Mouse (Mus musculus): ENCODE results near the gene Camk1.

Gene Camk1

DNA sequence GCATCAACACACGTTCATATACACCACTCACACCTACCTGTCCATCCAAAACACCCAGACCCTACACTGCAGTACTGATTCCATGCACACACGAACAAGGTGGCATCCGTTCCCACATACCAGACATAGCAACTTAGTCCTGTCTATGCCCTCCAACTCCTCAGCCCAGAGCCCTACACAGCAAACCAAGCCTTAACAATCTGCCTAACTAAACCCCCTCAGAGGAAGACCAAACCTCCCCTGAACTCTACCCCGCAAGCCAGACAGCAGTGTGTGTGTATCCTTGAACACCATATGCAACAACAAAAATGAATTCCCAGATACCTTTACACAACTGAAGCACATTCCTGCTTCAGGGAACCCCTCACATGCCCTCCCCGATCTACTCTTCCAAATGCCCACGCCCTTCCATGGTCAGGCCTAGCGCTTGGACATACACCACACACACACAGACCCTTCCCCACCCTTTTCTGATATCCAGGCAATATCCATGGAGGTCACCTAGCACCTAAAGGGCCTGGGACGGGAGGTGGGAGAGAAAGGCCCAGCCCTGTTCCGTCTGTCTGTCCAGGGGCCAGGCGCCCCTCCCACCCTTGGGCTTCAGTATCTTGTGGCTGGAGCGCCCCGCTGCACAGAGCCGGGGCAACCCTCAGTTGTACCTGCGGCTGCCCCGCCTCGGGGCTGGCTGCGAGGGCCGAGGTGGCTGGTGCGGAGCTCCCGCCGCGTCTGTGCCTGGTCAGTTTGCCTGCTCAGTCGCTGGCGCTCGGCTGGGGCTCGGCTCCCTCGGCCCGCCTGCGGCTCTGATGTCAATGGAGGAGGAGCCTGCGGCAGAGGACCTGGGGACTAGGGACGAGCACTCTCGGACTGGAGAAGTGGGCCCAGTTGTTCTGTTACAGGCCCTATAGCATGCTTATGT is at the start of gene Camk1:
Camk1 (minus strand) TSS at position 808 of the 916 bp plus-strand sequence.
- DNase-seq = peak; percentile 83

GRCm38 (mm10) chr6:113392387-113393071 is 48.7 kb upstream of the Camk1 start:
- peak; percentile 52 for DNase-seq

DNA sequence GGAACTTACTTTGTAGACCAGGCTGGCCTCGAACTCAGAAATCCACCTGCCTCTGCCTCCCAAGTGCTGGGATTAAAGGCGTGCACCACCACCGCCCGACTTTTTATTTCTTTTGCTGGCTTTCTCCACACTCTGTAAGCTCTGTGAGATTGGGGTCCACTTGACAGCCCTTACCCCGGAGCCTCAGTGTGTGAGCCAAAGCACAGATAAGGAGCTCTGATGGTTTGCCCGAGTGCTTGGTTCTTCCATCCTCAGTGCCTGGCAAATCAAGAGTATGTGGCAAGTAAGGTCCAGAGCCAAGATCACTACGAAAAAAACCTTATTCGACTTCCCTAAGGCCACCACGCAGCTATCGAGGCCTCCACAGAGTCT is 48.2 kb upstream of the Camk1 start:
- DNase-seq = no peak

DNA sequence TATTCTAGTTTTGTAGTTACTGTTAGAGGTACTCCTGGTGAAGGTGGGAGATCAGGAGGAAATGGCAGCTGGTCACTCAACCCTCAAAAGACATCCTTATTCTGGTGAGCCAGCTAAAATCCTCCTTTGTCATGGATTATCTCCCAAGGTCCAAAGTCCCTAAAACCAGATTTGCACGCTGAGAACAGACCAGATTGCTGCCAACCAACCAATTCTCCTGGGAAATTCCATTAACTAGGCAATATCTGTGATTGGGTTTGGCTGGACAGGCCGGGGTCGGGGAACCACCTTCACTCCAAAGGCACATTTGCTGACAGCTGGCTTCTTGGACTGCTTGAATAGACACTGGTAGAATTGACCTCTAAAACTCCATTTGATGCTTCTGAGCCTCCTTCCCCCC is 46.9 kb upstream of the Camk1 start:
- no peak for DNase-seq

GRCm38 (mm10) chr6:113388960-113389359 is 45.2 kb upstream of the Camk1 start, which contains the start of gene Ttll3:
Gene Ttll3, plus strand, starts transcription at chr6:113389260.
- no peak for DNase-seq

DNA sequence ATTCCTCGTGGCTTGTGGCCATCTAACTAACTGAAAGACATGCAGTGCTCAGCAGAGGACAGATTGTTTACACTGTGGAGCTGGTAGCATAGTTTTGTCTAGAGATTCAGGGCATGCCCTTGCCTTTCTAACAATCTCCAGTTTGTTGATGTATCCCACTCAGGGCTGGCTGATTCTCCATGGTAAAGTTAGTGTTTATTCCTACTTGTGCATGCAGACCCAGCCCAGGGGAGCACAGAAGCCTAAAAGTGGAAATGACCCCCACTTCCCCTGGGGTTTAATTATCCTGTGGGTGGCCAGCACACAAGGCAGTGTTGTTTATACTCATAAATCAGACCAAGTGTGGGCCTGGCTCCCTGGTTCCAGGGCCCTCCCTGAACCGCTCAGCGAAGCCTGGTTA is 42.2 kb upstream of the Camk1 start:
- peak; percentile 30 for DNase-seq

- no peak for DNase-seq
Measured at GRCm38 (mm10) chr6:113385160-113385714, 41.5 kb upstream of the Camk1 start.

DNA sequence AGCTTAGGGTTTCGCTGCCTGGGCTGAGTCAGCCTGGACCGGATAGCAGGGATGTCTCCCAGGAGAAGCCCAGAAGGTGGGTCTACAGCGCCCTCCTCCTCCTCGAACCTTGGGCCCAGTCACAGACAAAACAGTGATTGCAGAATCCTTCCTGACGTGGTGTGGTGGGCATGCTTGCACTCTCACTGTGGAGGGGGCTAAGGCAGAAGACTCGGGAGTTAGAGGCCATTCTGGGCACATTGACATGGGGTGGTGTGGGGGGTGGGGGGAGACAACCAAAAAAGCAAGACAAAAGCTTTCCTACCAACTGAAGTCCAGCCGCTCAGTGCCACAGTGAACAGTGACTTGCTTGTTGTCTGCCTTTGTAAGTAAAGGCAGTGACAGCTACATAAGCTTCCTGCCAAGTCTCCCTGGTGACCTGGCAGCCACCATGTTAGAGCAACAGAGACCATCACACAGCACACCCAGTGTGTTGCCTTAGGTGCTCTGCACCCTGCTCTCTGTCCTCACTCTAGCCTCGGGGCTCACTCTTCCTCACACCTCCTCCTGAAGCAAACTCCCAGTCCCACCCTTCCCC is 40.7 kb upstream of the Camk1 start:
- peak; percentile 39 for DNase-seq

DNA sequence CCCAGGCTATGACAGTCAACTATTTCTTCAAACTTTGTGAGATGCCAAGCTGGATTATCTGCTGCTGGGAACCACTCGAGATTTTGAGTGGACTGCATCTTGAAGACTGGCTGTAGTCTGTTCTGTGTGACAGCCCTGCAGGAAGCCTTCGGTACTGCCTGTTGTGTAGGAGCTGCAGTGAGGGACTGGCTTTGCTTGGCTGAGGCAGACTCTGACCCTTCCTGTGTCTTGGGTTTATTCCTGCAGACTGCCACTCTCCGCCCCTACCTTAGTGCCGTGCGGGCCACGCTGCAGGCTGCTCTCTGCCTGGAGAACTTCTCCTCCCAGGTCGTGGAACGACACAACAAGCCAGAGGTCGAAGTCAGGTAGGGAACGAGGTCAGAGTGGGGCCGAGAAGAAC is 36.7 kb upstream of the Camk1 start:
- DNase-seq = no peak

GRCm38 (mm10) chr6:113379246-113379645 is 35.5 kb upstream of the Camk1 start:
- no peak for DNase-seq

DNA sequence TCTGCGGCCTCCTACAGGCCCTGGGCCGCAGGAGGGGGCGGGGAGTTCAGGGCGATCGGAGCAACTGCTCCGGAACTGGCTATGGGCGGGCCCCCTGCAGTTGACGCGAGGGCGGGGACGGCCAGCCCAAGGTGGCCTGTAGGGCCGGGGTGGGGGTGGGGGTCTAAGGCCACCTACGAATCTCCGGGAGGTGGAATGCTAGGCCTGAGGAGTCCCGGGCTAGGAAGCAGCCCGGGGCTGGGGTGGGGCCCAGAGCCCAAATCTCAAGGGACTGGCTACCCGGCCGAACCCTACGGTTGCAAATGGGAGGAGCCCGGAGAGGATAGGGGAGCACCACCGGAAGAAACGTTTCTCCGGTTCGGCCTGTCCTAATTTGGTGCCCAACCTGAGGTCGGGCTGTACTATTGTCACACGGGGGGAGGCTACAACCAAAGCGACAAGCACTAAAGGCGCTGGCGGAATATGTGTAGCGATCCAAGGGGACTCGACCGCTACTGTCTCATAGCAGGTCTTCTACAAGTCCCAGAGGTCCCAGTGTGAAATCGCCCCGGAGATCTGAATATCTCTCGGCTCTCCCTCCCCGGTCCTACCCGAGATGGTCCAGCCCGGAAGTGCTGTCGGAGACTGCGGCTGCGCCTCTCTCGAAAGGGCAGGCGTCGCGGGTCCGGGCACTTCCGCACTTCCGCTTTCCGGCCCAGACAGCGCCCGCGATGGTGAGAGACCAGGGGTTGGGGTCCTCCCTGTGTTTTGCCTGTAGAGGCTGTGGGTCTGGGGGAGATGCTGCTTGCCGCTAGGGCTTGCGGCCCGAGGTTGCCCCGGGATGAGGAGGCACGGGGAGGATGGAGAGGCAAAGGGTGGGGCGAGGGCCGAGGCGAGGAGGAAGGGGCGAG is 34.0 kb upstream of the Camk1 start, which contains the start of the genes Tada3 and Arpc4:
Tada3 (minus strand) TSS at position 388 of the 890 bp plus-strand sequence.
Arpc4 (plus strand) TSS at position 620 of the 890 bp plus-strand sequence.
- peak; percentile 92 for DNase-seq

DNA sequence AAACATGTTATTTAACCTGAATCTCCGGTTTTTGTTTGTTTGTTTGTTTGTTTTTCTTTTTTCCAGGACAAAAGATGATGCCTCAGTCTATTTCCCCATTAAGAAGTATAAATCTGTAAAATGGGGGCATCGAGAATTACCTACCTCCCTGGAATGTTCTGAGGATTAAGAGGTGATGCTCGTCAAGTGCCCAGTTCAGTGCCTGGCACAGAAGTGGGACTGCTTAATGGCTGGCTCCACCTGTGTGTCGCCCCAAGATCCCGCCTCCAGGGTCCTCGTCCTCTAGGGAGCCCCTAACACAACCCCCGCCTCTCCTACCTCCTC is 33.4 kb upstream of the Camk1 start:
- DNase-seq = no peak

GRCm38 (mm10) chr6:113373491-113373890 is 29.7 kb upstream of the Camk1 start:
- DNase-seq = no peak

DNA sequence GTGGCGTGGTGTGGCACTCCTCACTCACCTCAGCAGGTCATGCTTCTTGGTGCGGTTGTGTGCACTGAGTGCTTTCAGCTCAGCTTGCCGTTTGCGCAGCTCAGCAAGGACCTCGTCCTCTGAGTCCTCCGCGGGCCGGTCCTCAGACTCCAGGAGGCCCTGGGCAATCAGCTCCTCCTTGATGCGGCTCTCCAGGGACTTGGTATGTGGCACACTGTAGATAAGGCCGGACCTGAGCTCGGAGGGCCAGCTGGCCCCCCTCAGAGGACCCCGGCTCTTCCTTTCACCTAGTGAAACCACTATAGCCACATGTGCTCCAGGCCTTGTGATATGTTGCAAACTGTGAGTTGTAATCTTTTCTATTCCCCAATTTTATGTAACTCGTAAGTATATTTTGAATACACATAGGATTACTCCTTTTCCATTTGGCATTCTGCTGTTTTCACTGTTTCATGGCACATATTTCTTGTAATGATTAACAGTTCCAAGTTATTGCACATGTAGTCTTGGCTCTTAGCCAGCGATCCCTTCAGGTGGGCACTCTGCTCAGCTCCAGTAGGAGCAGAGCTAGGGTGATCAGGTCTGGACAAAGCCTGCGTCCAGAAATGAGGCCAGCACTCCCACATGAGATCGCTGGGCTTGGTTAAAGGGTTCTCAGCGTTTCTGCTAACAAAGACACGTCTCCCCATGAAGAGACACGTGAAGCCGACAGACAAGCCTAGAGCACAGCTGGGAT is 26.6 kb upstream of the Camk1 start:
- DNase-seq = no peak

GRCm38 (mm10) chr6:113368577-113368976 is 24.8 kb upstream of the Camk1 start:
- no peak for DNase-seq

DNA sequence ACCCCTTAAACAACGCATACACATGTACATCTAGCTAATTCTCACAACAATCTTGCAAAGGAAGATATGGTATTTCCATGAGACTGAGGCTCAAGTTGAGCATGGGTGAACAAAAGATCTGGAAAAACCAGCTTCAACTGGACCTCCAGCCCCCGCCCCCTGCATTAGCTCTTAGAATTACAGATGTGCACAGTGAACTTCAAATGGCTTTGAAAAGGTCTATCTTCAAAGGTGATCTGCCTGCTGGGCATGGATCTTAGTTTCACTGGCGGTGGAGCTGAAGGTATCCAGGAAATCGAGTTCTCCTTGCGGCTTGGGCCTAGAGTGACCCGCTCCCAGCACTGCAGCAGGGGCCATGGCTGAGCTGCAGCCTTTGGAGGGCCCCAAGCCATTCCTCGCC is 24.3 kb upstream of the Camk1 start:
- no peak for DNase-seq

DNA sequence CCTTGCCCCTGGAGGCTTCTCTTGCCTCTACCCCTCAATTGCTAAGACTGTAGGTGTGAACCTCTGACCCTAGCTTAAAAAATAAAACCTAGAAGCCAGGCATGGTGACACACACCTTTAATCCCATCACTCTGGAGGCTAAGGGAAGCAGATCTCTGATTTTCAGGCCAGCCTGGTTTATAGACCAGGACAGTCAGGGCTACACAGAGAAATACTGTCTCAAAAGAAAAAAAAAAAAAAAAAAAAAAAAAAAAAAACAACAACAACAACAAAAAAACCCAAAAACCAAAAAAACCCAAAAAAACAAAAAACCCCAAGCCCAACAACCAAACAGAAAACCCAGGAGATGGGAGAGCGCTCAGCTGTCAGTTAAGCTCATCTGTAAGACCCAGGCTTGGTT is 23.8 kb upstream of the Camk1 start:
- DNase-seq = no peak

GRCm38 (mm10) chr6:113366639-113367038 is 22.9 kb upstream of the Camk1 start:
- no peak for DNase-seq

- no peak for DNase-seq
Measured at GRCm38 (mm10) chr6:113364518-113365135, 20.8 kb upstream of the Camk1 start.

- DNase-seq = no peak
Measured at GRCm38 (mm10) chr6:113362241-113362640, 18.5 kb upstream of the Camk1 start.

DNA sequence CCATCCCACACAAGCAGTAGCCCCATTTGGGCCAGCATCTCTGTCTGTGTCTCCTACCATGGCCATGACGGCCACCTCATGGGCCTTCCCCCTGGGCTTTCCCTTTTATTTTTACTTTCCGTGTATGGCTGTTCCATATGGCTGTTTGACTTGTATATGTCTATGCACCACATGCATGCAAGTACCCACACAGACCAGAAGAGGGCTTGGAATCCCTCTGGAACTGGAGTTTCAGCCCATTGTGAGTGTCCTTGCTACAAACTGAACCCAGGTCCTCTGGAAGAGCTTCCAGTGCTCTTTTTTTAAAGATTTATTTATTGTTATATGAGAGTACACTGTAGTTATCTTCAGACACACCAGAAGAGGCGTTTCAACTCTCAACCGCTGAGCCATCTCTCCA is 17.7 kb upstream of the Camk1 start:
- no peak for DNase-seq
